Mouse (Mus musculus): ENCODE measurements around the gene Cep250.

DNA sequence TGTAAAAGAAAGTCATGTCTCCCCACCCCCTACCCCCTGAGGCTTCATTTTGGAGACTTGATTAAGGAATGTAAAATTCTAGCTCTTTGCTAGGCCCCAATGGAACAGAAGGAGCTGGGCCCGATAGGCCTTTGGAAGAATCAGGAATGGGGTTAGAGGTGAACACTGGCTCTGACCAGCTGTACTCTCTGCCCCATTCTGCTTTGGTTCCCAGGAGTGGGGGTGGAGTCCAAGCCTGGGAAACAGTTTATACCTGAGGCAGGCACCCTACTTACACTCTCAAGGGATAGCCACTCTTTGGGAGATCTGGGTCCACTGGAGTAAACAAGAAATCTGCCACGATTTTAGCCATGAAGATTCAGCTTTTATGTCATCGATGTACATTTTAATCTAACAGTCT lies 15.6 kb upstream of the Cep250 start, which contains the start of gene Gm15557:
- TF ChIP-seq POLR2A (IDR thresholded peaks at IDR 0.05; ENCODE audit: borderline replicate concordance, extremely low read depth, low read depth, low read length) (no peak), CTCF (IDR thresholded peaks at IDR 0.05; ENCODE audit: insufficient read depth, low read length) (no peak)
